Mouse (Mus musculus): ENCODE measurements around the gene Gm36028. TPM values are rescaled to one million over a fixed set of nuclear protein-coding genes. Genes with fewer than 3 reads are reported as not detected.

The Gm36028 gene
- total RNA-seq, 4 experiments from 2014 or later, result not detected

DNA sequence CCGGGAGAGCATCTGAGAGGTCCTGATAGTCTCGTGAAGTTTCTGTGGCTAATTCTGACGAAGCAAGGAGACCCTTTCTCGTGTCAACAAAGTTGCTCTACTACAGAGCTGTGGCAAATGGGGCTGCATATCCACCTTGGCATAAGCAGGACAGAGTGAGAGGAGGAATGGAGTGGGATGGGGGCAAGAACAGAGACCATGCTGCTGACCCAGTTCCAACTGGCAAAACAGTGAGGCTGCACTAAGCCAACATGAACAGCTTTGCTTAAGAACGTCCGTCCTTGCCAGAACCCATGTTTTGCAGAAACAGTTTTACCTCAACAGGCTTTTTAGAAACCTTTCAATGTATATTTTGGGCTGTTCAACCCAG is 51.3 kb downstream of the Gm36028 start:
- no peak for DNase-seq (ENCODE audit: low spot score in 2 of 2)

DNA sequence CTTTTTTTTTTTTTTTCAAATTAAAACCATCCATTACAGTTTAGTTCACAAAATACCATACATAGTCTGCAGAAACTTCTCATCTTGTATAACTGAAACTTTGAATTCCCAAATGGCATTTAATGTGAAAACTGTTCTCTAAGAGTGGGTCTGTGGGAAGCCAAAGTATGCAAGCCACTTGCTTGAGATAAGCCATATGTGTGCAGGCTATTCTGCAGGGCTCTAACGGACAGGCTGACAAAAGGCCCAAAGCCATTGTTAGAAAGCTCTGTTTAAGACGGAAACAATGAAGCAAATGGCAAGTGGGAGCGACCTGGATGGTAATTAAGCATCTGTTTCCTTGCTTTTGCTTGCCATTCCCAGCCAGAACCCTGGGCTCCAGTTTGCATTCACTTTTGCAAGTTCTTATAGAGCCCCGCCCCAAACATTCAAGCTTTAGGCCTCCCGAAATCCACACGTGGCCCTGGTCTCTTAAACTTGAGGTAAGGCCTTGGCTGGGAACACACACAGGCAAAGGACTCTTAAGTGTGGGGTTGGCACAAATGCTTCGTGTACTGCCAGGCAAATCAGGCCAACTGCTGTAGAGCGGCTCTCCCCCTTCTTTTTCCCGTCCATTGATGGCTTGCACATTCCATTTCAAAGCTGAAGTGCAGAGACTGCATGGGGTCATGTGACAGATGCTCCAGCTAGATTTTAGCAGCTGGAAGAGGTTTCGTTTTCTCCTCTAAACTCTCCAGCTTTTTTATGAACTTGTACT is 51.9 kb downstream of the Gm36028 start:
- DNase-seq (ENCODE audit: low spot score in 2 of 2), result no peak

DNA sequence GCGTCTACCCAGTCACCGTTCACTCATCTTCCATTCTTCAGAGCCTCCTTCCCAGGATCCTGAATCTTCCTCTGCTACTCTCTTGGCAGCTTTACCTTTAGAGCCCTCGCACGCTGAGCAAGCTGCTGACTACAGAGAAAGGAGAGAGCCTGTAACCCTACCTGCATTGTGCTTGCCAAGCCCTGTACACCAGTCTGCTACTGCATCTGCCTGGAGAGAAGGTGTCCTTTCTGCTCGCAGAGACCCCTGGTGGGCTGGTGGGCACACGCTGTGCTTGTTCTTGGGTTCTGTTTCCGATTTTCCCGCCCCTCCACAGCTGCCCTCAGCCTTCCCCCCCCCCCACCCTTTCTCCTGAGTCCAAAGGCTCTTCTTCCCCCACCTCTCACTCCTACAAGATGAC is 53.7 kb downstream of the Gm36028 start:
- DNase-seq (ENCODE audit: low spot score in 2 of 2), result no peak

DNA sequence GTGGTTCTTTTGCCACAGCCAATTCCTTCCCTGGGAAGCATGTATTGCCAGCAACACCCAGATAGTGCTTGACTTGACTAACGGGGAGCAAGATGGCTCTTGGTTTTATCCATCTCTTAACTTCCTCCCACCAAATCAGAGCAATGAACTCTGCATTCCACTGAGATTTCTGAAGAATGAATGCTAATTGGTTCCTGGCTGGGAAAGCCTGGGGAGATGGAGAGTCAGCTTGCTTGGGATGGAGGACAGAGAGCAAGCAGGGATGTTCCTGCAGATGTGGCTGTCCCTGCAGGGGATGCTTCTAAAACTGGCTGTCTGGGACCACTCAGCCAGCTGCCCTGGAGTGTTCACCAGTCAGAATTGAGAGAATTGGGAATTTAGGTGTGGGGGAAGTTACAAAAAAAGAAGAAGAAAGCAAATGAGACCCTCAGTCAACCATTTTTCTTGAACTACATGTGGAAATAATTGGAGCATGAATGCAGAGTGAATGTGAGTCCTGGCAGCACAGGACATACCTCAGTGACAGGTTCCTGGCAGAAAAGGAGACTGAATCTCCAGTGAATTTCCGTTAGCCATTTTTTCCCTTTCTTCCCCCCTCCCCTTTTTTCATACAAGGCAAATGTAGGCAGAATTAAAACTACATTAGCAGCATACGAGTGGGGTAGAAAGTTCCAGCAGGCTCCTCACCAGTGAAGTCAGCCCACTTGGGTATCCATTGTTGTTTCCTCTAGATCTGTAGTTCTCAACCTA is 55.0 kb downstream of the Gm36028 start:
- no peak for DNase-seq (ENCODE audit: low spot score in 2 of 2)

DNA sequence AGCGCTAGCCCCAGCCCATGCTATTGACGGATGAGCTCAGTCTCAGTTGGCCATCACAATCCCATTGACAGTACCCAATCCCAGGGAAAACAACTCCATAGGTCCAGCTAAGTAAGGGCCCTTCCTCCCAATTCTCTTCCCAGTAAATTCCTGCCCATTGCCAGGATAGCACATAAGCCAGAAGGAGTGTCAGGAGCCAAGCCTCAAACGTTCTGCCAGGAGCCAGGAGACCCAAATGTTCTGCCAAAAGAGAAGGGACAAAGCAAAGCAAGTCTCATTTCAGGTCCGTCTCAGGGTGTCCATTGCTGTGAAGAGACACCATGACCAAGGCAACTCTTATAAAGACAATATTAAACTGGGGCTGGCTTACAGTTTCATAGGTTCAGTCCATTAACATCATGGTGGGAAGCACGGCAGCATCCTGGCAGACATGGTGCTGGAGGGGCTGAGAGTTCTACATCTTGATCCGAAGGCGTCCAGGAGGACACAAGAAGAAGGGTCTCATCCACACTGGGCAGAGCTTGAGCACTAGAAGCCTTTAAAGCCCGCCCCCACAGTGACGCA is 57.5 kb downstream of the Gm36028 start:
- DNase-seq (ENCODE audit: low spot score in 2 of 2), result no peak

DNA sequence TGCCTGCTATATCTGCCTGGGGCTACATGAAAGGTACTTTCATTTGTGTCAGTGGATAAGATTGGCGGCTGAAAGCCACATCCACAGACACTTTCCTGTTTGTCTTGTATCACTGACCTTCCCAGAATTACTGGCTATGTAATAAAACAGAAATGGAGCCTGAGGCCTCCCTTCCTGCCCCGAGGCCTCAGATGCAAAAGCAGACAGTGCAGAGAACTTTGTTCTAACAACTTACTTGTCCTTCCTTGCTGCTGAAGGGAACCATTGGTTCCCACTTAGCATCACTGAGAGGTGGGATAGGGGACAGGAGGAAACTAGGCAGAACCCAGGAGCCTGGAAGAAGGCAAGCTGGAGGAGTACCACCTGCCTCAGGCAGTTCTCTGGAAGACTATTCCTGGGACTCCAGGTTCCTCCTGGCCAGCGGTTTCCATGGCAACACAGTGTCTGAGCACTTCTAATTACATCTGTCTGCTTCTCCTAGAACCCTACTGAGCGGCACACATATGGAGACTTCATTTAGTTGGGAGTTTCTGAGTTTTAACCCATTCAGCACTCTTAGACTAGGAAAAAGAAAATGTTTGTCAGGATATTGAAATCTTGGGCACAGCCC is 58.2 kb downstream of the Gm36028 start:
- peak in 1 of 2 experiments; percentile 61 for DNase-seq (ENCODE audit: low spot score in 2 of 2)

DNA sequence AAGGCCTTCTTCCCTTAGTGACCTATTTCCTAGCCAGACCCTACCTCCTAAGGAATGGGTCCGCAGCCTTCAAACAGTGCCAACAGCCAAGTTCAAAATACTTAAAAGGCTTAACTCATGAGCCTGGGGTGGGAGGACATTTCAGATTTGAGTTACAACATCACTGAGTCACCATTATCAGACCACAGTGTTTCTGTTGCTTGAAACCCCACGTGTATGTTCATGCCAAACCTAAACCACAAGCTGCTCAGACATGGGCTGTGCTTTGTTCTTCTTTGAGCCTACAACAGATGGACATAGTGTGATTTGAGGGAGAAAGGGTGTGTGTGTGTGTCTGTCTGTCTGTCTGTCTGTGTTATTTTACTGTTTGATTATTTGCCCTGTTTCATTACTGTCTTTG is 59.8 kb downstream of the Gm36028 start:
- DNase-seq (ENCODE audit: low spot score in 2 of 2), result no peak

Other genes with a start within 250 kb of the Gm36028 start
- gene Ndufb4, start 206.7 kb downstream of the Gm36028 start, total RNA-seq (2022), result 10 to 100 TPM; 66.8 to 77.5 (median 69.6) TPM
- gene Fstl1, start 84.3 kb downstream of the Gm36028 start, total RNA-seq (2022), result 10 to 100 TPM; 33.3 to 45.7 (median 36.2) TPM
- 10 to 100 TPM; 91.9 to 98.2 (median 96.2) TPM for gene Lrrc58, start 7.2 kb upstream of the Gm36028 start, total RNA-seq (2022)
- gene Gpr156, start 55.4 kb upstream of the Gm36028 start, total RNA-seq (2022), result 1 to 10 TPM in 1 of 4 experiments, under 1 TPM in 3; 0.50 to 1.4 (median 0.74) TPM
- 100 to 1,000 TPM; 142 to 170 (median 159) TPM for gene Gsk3b, start 227.9 kb upstream of the Gm36028 start, total RNA-seq (2022)